Mouse (Mus musculus) hindbrain, embryonic 12.5 days (tissue): ENCODE measurements around the gene Osm. TPM values are rescaled to one million over a fixed set of nuclear protein-coding genes. Genes with fewer than 3 reads are reported as not detected.

Source experiments
- ATAC-seq: fragments of 200-750 bp; cut with Nextera tagmentation; 2 replicates; pipeline ENCODE4 v1.8.0; 2017; ENCODE audit warnings: moderate TSS enrichment; ENCODE audit not compliant: low FRiP score
- H3K27ac ChIP-seq: fragments of 300-500 bp; sonication (generic); 2 replicates; pipeline ENCODE4 v1.5.1; 2016; ENCODE audit warnings: mild to moderate bottlenecking
- H3K27me3 ChIP-seq: fragments of 300-500 bp; sonication (generic); 2 replicates; pipeline ENCODE4 v1.6.1; 2016; ENCODE audit warnings: mild to moderate bottlenecking
- H3K36me3 ChIP-seq: fragments of 300-500 bp; sonication (generic); 2 replicates; pipeline ENCODE4 v1.6.1; 2016; ENCODE audit warnings: mild to moderate bottlenecking
- H3K4me1 ChIP-seq: fragments of 300-500 bp; sonication (generic); 2 replicates; pipeline ENCODE4 v1.6.1; 2016
- H3K4me2 ChIP-seq: fragments of 300-500 bp; sonication (generic); replicated peaks from 2 replicates; pipeline ENCODE4 v1.6.1; 2016; ENCODE audit warnings: mild to moderate bottlenecking
- H3K4me3 ChIP-seq: fragments of 300-500 bp; sonication (generic); 2 replicates; pipeline ENCODE4 v1.5.1; 2016; ENCODE audit warnings: mild to moderate bottlenecking
- H3K9ac ChIP-seq: fragments of 300-500 bp; sonication (generic); 2 replicates; pipeline ENCODE4 v1.6.1; 2016; ENCODE audit warnings: mild to moderate bottlenecking, moderate library complexity
- H3K9me3 ChIP-seq: fragments of 300-500 bp; sonication (generic); replicated peaks from 2 replicates; pipeline ENCODE4 v1.6.1; 2016; ENCODE audit warnings: mild to moderate bottlenecking
- WGBS: fragments of 180-500 bp; shearing (Covaris S2); methylation state at CpG from one replicate; pipeline ENCODE4 v1.1.7; 2016; 5-methylcytosine and 5-hydroxymethylcytosine counted together
- polyA plus RNA-seq: library from polyadenylated mRNA; unstranded; fragments of >200 nt; fragmentation: Nextera tagmentation; extraction: Ambion mirVana; gene quantifications from 2 replicates; pipeline ENCODE4 v1.2.1, GENCODE M21; 2016

Gene Osm
- polyA plus RNA-seq, 1 experiment from 2014 or later: not detected

DNA sequence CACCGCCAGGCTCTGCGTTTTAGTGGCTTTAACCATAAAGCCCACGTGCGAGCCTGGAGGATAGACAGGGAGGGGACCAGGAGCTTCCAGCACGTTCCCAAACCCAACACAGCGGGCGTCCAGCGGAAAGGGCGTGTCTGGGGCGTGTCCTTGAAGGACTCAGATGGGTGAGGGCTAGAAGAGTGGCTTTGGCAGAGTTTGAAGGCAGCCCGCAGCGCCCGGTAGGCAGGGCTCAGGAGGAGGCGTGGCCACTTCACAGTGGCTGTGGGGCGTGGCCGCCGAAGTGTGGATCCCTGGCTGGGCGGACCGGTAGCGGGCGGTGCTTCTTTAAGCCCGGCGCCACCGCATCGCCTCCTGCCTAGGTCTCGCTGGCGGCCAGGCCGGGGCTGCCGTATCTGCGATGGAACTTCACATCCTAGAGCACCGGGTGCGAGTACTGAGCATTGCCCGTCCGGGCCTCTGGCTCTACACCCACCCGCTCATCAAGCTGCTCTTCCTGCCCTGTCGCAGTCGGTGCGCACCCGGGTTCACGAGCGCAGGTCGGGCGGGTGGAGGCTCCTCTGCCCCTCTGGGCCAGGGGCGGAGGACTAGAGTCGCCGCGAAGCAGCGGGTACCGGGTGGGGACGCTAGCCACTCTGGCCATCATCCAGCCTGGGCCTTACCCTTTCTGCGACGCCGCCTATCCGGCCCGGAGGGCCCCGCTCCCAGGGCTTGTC is 18.1 kb upstream of the Osm start, which contains the start of gene Castor1:
Castor1 (plus strand) TSS at position 312 of the 716 bp plus-strand sequence.
- no peaks in the 10 kb centered on the region for H3K9me3 ChIP-seq
- H3K4me2 ChIP-seq: peak within 1 kb of the TSS; percentile 56
- H3K27me3 ChIP-seq: peaks cover 25% of the 10 kb centered on the region
- ATAC-seq: peak; percentile 79
- H3K36me3 ChIP-seq: peaks cover 20% of the 10 kb centered on the region
- H3K4me3 ChIP-seq: peak within 1 kb of the TSS; percentile 34
- WGBS: 2% methylated on average over 56 of the region's 56 CpGs
- H3K27ac ChIP-seq: no peak within 1 kb of the TSS
- H3K9ac ChIP-seq: peak within 1 kb of the TSS; percentile 42
- peaks cover 4% of the 10 kb centered on the region; the same call in 1 of the 2 replicates for H3K4me1 ChIP-seq

DNA sequence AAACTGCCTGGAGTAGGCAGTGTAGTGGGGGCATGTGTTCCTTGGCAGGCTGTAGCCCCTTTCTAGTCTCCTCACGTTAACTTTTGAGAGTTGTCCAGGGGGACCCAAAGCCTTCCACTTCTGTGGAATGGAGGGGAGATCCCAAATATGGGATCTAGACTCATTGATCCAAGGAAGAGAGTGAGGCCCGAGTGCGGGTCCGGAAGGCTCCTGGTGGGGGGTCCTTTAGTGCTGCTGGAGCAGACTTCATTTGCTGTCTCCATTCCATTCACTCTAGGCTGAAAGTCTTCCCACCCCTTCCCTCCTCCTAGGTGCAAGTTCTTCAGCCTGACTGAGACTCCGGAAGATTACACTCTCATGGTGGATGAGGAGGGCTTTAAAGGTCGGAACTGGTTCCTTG is 17.6 kb upstream of the Osm start:
- 3% methylated on average over 6 of the region's 6 CpGs for WGBS
- H3K27ac ChIP-seq: no peak overlapping the region
- peaks cover 4% of the 10 kb centered on the region; the same call in 1 of the 2 replicates for H3K4me1 ChIP-seq
- peaks cover 16% of the 10 kb centered on the region for H3K36me3 ChIP-seq
- H3K9me3 ChIP-seq: no peaks in the 10 kb centered on the region
- H3K27me3 ChIP-seq: peaks cover 25% of the 10 kb centered on the region
- H3K4me3 ChIP-seq: peak overlapping the region; percentile 34
- H3K9ac ChIP-seq: peak overlapping the region; percentile 42
- peak overlapping the region; percentile 56 for H3K4me2 ChIP-seq
- ATAC-seq: no peak

DNA sequence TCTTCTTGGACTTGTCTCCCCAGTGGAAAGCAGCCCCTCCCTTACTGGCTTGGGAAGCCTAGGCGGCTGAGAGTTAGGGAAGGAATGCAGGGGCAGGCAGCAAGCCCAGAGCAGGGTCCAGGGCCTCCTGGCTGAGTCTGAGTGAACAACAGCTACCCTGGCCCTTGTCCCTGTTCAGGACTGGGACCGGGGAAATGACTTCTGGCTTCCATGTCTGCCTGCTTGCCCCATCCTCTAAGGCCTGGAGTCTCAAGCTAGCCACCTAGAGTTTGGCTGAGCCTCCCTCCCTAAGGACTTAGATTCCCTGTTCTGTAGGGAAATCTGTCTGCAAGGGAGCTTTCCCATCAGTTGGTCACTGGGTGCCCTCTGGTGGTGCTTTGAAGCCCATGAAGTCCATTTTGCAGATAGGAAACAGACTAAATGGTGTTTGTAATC is 16.9 kb upstream of the Osm start:
- WGBS: 16% methylated on average over 2 of the region's 2 CpGs
- Histone ChIP-seq H3K36me3 (peaks cover 10% of the 10 kb centered on the region), H3K4me1 (peaks cover 4% of the 10 kb centered on the region; the same call in 1 of the 2 replicates), H3K4me3 (no peak overlapping the region), H3K4me2 (no peak overlapping the region), H3K9ac (no peak overlapping the region), H3K27me3 (peaks cover 25% of the 10 kb centered on the region), H3K9me3 (no peaks in the 10 kb centered on the region), H3K27ac (no peak overlapping the region)
- ATAC-seq: no peak

GRCm38 (mm10) chr11:4219908-4220307 is 16.3 kb upstream of the Osm start:
- Histone ChIP-seq H3K4me1 (peaks cover 4% of the 10 kb centered on the region; the same call in 1 of the 2 replicates), H3K9me3 (no peaks in the 10 kb centered on the region), H3K27me3 (peaks cover 25% of the 10 kb centered on the region), H3K4me3 (no peak overlapping the region), H3K4me2 (no peak overlapping the region), H3K27ac (no peak overlapping the region), H3K36me3 (peaks cover 4% of the 10 kb centered on the region), H3K9ac (no peak overlapping the region)
- WGBS: 65% methylated on average over 9 of the region's 9 CpGs
- no peak for ATAC-seq

GRCm38 (mm10) chr11:4220443-4221400 is 15.5 kb upstream of the Osm start:
- Histone ChIP-seq H3K9me3 (no peaks in the 10 kb centered on the region), H3K4me1 (peaks cover 4% of the 10 kb centered on the region; the same call in 1 of the 2 replicates), H3K4me2 (no peak overlapping the region), H3K27ac (no peak overlapping the region), H3K27me3 (peaks cover 25% of the 10 kb centered on the region), H3K36me3 (no peaks in the 10 kb centered on the region), H3K9ac (no peak overlapping the region), H3K4me3 (no peak overlapping the region)
- no peak; the same call in 1 of the 2 replicates for ATAC-seq
- WGBS: 49% methylated on average over 28 of the region's 28 CpGs

GRCm38 (mm10) chr11:4222046-4222950 is 13.9 kb upstream of the Osm start:
- H3K27ac ChIP-seq: no peak overlapping the region
- H3K9me3 ChIP-seq: no peaks in the 10 kb centered on the region
- H3K36me3 ChIP-seq: no peaks in the 10 kb centered on the region
- H3K4me2 ChIP-seq: no peak overlapping the region
- 76% methylated on average over 17 of the region's 17 CpGs for WGBS
- ATAC-seq: no peak
- peaks cover 25% of the 10 kb centered on the region for H3K27me3 ChIP-seq
- H3K9ac ChIP-seq: no peak overlapping the region
- no peak overlapping the region for H3K4me3 ChIP-seq
- H3K4me1 ChIP-seq: peaks cover 4% of the 10 kb centered on the region; the same call in 1 of the 2 replicates

DNA sequence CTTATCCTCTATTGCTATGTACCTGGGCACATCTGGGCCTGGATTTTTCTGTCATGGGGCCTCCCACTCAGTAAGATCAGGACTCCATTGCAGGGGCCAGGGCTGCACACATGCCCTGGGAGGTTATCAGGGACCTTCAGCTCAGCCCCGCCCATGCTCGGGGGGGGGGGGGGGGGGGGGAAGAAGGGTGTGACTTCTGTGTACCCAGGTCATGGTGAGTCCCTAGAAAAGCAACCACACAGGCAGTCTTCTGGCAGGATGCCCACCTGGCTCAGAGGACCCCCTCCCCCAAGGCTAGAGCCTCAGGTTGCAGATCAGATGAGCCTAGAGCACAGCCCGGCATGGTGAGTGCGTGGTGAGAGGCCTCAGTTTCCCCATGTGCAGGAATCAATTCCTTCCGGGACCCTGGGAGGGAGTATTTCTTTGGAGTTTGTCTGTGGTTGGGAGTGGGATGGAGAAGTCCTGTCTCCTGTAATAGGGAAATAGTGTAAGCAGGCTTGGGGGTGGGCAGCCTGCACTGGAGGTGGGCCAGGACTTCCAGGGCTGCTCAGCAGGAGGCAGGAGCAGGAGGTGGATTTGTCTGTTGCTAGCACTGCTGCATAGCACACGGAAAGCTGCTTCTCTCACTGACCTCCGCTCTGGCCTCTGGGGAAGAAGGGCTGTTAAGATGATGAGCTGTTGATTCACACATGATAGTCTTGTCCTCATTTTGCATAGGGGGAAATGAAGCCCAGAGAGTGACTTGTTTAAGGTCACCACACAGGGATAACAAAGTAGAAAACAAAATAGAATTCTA is 12.6 kb upstream of the Osm start:
- H3K4me1 ChIP-seq: peaks cover under 1% of the 10 kb centered on the region; the same call in 1 of the 2 replicates
- H3K9me3 ChIP-seq: no peaks in the 10 kb centered on the region
- no peak overlapping the region for H3K9ac ChIP-seq
- peaks cover 12% of the 10 kb centered on the region for H3K27me3 ChIP-seq
- no peak overlapping the region for H3K27ac ChIP-seq
- H3K36me3 ChIP-seq: no peaks in the 10 kb centered on the region
- no peak overlapping the region for H3K4me3 ChIP-seq
- H3K4me2 ChIP-seq: no peak overlapping the region
- no peak for ATAC-seq
- WGBS: 29% methylated on average over 7 of the region's 7 CpGs

DNA sequence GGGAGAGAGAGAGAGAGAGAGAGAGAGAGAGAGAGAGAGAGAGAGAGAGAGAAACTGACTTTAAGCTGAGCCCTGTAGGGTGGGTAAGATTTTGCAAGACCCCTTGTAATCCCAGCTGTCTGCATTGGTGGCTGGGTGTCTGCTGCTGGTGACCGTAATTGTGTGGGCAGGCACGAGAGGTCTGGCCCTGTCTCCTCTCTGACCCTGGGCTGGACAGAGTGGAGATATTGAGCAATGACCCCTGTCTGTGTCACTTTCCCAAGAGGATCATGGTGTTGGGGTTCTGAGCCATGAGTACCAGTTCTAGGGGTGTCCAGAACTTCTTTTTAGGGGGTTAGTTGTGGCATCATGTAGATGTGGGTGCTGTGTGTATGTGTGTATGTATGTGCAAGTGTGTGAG is 12.0 kb upstream of the Osm start:
- Histone ChIP-seq H3K9ac (no peak overlapping the region), H3K9me3 (no peaks in the 10 kb centered on the region), H3K36me3 (no peaks in the 10 kb centered on the region), H3K4me3 (no peak overlapping the region), H3K4me1 (no peaks in the 10 kb centered on the region), H3K27ac (no peak overlapping the region), H3K4me2 (no peak overlapping the region), H3K27me3 (peaks cover 6% of the 10 kb centered on the region)
- 52% methylated on average over 2 of the region's 2 CpGs for WGBS
- ATAC-seq: no peak

DNA sequence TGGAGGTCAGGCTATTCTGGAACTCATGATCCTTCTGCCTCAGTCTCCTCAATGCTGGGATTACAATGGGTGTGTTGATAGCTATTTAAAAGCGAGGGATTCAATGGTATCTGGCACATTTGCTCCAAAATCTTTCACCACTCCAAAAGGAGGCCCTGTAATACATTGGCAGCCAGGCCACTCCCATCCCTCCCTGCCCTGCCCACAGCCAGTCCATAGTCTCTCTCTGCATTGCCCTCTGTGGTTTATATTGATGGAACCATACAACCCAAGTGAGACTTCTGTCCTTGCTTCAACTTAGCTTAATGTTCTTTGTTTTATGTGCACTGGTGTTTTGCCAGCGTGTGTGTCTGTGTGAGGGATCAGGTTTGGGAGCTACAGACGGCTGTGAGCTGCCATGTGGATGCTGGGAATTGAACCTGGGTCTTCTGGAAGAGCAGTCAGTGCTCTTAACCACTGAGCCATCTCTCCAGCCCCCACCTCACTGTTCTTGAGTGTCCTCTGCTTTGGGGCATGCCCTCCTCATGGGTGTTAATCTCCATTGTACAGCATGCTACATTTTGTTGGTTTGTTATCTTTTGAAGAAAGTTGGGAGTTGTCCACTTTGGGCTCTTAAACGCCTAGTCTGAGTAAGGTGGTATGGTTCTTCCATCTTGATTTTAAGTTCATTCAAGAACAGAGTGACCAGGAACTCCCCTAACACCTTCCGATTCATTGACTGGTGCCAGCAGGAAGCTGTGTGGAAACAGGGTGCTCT is 9.5 kb upstream of the Osm start:
- Histone ChIP-seq H3K4me3 (no peak overlapping the region), H3K27ac (no peak overlapping the region), H3K27me3 (no peaks in the 10 kb centered on the region), H3K36me3 (no peaks in the 10 kb centered on the region), H3K4me1 (no peaks in the 10 kb centered on the region), H3K4me2 (no peak overlapping the region), H3K9me3 (no peaks in the 10 kb centered on the region), H3K9ac (no peak overlapping the region)
- WGBS: 77% methylated on average over 5 of the region's 5 CpGs
- ATAC-seq: no peak

GRCm38 (mm10) chr11:4228463-4228862 is 7.8 kb upstream of the Osm start:
- Histone ChIP-seq H3K9ac (no peak overlapping the region), H3K9me3 (no peaks in the 10 kb centered on the region), H3K27ac (no peak overlapping the region), H3K4me1 (no peaks in the 10 kb centered on the region), H3K4me2 (no peak overlapping the region), H3K4me3 (no peak overlapping the region), H3K27me3 (no peaks in the 10 kb centered on the region), H3K36me3 (no peaks in the 10 kb centered on the region)
- no peak for ATAC-seq
- 45% methylated on average over 8 of the region's 8 CpGs for WGBS
